Mouse (Mus musculus) intestine, embryonic 15.5 days (tissue): ENCODE data around the gene Ugt1a10. TPM values are rescaled to one million over a fixed set of nuclear protein-coding genes. Genes with fewer than 3 reads are reported as not detected.
"Not testable (repeated sequence)": the region's sequence is repeated elsewhere in the genome, so short reads cannot be mapped to it uniquely, and the experiment has no call there.

Source experiments
- ATAC-seq: fragments of 200-750 bp; cut with Nextera tagmentation; 2 replicates; pipeline ENCODE4 v1.8.0; 2017; ENCODE audit warnings: moderate TSS enrichment, moderate library complexity
- H3K27ac ChIP-seq: fragments of 300-500 bp; sonication (generic); 2 replicates; pipeline ENCODE4 v1.5.1; 2015; ENCODE audit warnings: mild to moderate bottlenecking, inconsistent platforms
- H3K27me3 ChIP-seq: fragments of 300-500 bp; sonication (generic); replicated peaks from 2 replicates; pipeline ENCODE4 v1.6.1; 2015; ENCODE audit warnings: inconsistent platforms
- H3K36me3 ChIP-seq: fragments of 300-500 bp; sonication (generic); 2 replicates; pipeline ENCODE4 v1.6.1; 2015; ENCODE audit warnings: inconsistent platforms
- H3K4me1 ChIP-seq: fragments of 300-500 bp; sonication (generic); replicated peaks from 2 replicates; pipeline ENCODE4 v1.6.1; 2015; ENCODE audit warnings: inconsistent platforms
- H3K4me2 ChIP-seq: fragments of 300-500 bp; sonication (generic); replicated peaks from 2 replicates; pipeline ENCODE4 v1.6.1; 2015; ENCODE audit warnings: mild to moderate bottlenecking, inconsistent platforms
- H3K4me3 ChIP-seq: fragments of 300-500 bp; sonication (generic); replicated peaks from 2 replicates; pipeline ENCODE4 v1.5.1; 2015; ENCODE audit warnings: inconsistent platforms
- H3K9ac ChIP-seq: fragments of 300-500 bp; sonication (generic); 2 replicates; pipeline ENCODE4 v1.6.1; 2015; ENCODE audit warnings: inconsistent platforms
- H3K9me3 ChIP-seq: fragments of 300-500 bp; sonication (generic); 2 replicates; pipeline ENCODE4 v1.6.1; 2016; ENCODE audit warnings: inconsistent platforms
- WGBS: fragments of 180-500 bp; shearing (Covaris S2); methylation state at CpG from one replicate; pipeline ENCODE4 v1.1.7; 2015; 5-methylcytosine and 5-hydroxymethylcytosine counted together
- polyA plus RNA-seq: library from polyadenylated mRNA; unstranded; fragments of >200 nt; fragmentation: Nextera tagmentation; extraction: Ambion mirVana; gene quantifications from 2 replicates; pipeline ENCODE4 v1.2.1, GENCODE M21; 2015

The Ugt1a10 gene
- polyA plus RNA-seq, 1 experiment from 2014 or later, result not detected

GRCm38 (mm10) chr1:88223011-88223515 is 167.9 kb downstream of the Ugt1a10 start:
- H3K27ac ChIP-seq, H3K4me2 ChIP-seq, H3K27me3 ChIP-seq, H3K9ac ChIP-seq, ATAC-seq, H3K4me1 ChIP-seq, H3K4me3 ChIP-seq, H3K36me3 ChIP-seq: not testable (repeated sequence)
- peaks cover 16% of the 10 kb centered on the region; the same call in 1 of the 2 replicates for H3K9me3 ChIP-seq

GRCm38 (mm10) chr1:88223591-88223990 is 168.4 kb downstream of the Ugt1a10 start:
- Histone ChIP-seq H3K4me3 (no peak overlapping the region), H3K27ac (no peak overlapping the region), H3K4me2 (no peak overlapping the region), H3K36me3 (no peaks in the 10 kb centered on the region), H3K9ac (no peak overlapping the region), H3K4me1 (no peaks in the 10 kb centered on the region), H3K27me3 (no peaks in the 10 kb centered on the region), H3K9me3 (peaks cover 16% of the 10 kb centered on the region; the same call in 1 of the 2 replicates)
- WGBS, result 59% methylated on average over 1 of the region's 1 CpGs
- no peak for ATAC-seq

DNA sequence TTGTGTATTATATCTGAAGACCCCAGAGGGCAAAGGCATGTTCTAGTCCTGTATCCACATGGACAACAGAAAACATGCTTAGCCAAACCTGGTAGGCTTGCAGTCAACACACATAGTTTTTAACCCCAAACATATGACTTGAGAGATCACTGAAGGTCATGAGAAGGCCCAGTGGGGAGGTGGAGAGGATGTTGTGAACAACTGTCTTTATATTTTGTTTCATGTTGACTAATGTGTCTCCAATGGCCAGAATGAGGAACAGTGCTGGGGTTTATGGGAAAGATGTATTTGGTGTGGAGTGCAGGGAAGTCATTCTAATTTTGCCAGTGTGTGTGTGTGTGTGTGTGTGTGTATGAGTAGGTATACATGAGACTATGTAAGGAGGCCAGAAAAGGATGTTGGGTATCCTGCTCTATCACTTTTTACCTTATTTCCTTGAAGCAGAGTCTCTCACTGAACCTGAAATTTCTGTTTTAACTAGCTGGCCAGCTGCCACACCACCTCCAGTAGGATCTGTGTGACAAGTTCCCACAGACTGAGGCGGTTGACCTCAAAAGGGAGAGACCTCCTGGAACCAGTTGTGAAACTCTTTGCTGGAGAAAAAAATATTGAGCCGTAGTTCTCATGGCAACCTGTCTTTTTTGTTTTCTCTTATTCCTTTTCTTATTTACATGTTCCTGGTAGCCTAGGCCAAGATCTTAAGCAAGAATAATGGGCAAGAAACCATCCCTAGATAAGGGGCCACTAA is 169.0 kb downstream of the Ugt1a10 start:
- WGBS, result 68% methylated on average over 2 of the region's 2 CpGs
- Histone ChIP-seq H3K9ac (no peak overlapping the region), H3K4me2 (no peak overlapping the region), H3K4me3 (no peak overlapping the region), H3K4me1 (no peaks in the 10 kb centered on the region), H3K9me3 (peaks cover 19% of the 10 kb centered on the region; the same call in 1 of the 2 replicates), H3K36me3 (no peaks in the 10 kb centered on the region), H3K27ac (no peak overlapping the region), H3K27me3 (no peaks in the 10 kb centered on the region)
- no peak for ATAC-seq

DNA sequence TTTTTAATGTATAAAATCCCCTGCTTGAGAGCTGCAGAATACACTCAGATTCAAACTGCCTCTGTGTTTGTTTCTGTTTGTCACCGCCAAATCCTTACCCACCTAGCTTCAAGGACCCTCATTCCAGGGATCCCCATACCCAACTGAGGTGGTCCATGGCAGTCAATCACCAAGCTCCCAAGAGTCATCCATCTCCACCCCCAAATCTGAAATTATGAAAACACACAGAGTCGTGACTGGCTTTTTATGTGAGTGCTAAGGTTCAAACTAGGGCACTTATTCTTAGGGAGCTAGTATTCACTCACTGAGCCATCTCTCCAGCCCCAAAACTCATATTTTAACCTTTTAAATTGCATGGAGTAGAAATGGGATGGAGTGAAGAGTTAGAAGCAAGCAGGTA is 170.1 kb downstream of the Ugt1a10 start:
- not testable (repeated sequence) for ATAC-seq, H3K9ac ChIP-seq, H3K4me2 ChIP-seq, H3K4me1 ChIP-seq, H3K27ac ChIP-seq, H3K27me3 ChIP-seq, H3K4me3 ChIP-seq, H3K36me3 ChIP-seq
- 39% methylated on average over 2 of the region's 2 CpGs for WGBS
- H3K9me3 ChIP-seq, result peaks cover 24% of the 10 kb centered on the region; the same call in 1 of the 2 replicates

GRCm38 (mm10) chr1:88225741-88226140 is 170.6 kb downstream of the Ugt1a10 start:
- H3K4me1 ChIP-seq, result no peaks in the 10 kb centered on the region
- H3K27me3 ChIP-seq, result no peaks in the 10 kb centered on the region
- H3K36me3 ChIP-seq, result no peaks in the 10 kb centered on the region
- H3K4me3 ChIP-seq, result no peak overlapping the region
- peaks cover 24% of the 10 kb centered on the region; the same call in 1 of the 2 replicates for H3K9me3 ChIP-seq
- H3K9ac ChIP-seq, result no peak overlapping the region
- H3K27ac ChIP-seq, result no peak overlapping the region
- no peak for ATAC-seq
- no peak overlapping the region for H3K4me2 ChIP-seq

- Histone ChIP-seq H3K4me3 (no peak within 1 kb of the TSS), H3K9me3 (peaks cover 26% of the 10 kb centered on the region; the same call in 1 of the 2 replicates), H3K4me1 (no peaks in the 10 kb centered on the region), H3K4me2 (no peak within 1 kb of the TSS), H3K27me3 (no peaks in the 10 kb centered on the region), H3K27ac (no peak within 1 kb of the TSS), H3K36me3 (no peaks in the 10 kb centered on the region), H3K9ac (no peak within 1 kb of the TSS)
- no peak for ATAC-seq
- WGBS, result 54% methylated on average over 5 of the region's 5 CpGs
These were observed 171.6 kb downstream of the Ugt1a10 start, which contains the start of gene Mroh2a for GRCm38 (mm10) chr1:88226670-88227379. TSS of gene Mroh2a (plus strand) at chr1:88226986.

DNA sequence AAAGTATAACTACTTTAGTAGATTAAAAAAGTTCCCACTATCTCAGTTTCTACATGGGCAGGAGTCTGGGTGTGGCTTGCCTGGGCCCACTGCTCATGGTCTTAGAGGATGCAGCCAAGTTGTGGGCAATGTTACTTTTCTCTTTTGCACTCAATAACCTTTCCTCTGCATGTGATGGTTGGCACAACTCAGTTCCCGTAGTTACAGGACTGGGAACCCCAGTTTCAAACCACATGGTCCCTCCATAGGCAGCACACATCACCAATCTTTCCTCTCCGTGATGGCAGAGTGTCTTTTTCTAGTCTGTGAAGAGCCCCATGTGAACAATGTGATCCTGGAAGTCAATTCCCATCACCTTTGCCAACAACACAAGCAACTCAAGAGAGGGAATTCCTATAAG is 172.3 kb downstream of the Ugt1a10 start:
- H3K36me3 ChIP-seq, result no peaks in the 10 kb centered on the region
- H3K9ac ChIP-seq, result no peak overlapping the region
- H3K9me3 ChIP-seq, result peaks cover 28% of the 10 kb centered on the region; the same call in 1 of the 2 replicates
- H3K4me1 ChIP-seq, result no peaks in the 10 kb centered on the region
- no peak overlapping the region for H3K4me2 ChIP-seq
- 60% methylated on average over 2 of the region's 2 CpGs for WGBS
- no peaks in the 10 kb centered on the region for H3K27me3 ChIP-seq
- no peak overlapping the region for H3K4me3 ChIP-seq
- ATAC-seq, result no peak
- H3K27ac ChIP-seq, result no peak overlapping the region

GRCm38 (mm10) chr1:88228121-88228520 is 172.9 kb downstream of the Ugt1a10 start:
- WGBS, result 71% methylated on average over 7 of the region's 7 CpGs
- H3K9ac ChIP-seq, result no peak overlapping the region
- no peak overlapping the region for H3K27ac ChIP-seq
- no peaks in the 10 kb centered on the region for H3K4me1 ChIP-seq
- ATAC-seq, result no peak
- H3K27me3 ChIP-seq, result no peaks in the 10 kb centered on the region
- H3K4me2 ChIP-seq, result no peak overlapping the region
- no peaks in the 10 kb centered on the region for H3K36me3 ChIP-seq
- peaks cover 34% of the 10 kb centered on the region; the same call in 1 of the 2 replicates for H3K9me3 ChIP-seq
- no peak overlapping the region for H3K4me3 ChIP-seq

DNA sequence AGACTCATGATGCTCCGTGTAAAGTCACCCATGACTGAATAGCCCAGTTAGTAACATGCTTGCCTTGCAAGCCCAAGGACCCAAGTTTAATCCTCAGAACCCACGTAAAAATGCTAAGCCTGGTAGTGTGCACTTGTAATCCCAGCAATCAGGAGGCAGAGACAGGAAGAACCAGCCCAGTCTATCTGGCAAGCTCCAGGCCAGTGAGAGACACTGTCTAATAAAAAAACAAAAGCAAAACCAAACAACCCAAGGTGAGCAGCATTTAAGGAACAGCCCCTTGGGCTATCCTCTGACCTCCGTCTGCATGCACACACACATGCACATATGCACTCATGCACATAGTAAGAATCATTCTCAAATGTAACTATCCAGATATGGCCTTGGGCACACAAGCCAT is 174.4 kb downstream of the Ugt1a10 start:
- Histone ChIP-seq H3K4me2 (no peak overlapping the region), H3K27ac (no peak overlapping the region), H3K9me3 (peaks cover 38% of the 10 kb centered on the region; the same call in 1 of the 2 replicates), H3K9ac (no peak overlapping the region), H3K4me1 (no peaks in the 10 kb centered on the region), H3K36me3 (no peaks in the 10 kb centered on the region), H3K27me3 (no peaks in the 10 kb centered on the region), H3K4me3 (no peak overlapping the region)
- WGBS, result 77% methylated on average over 3 of the region's 3 CpGs
- ATAC-seq, result no peak

GRCm38 (mm10) chr1:88229986-88230385 is 174.8 kb downstream of the Ugt1a10 start:
- no peak overlapping the region for H3K9ac ChIP-seq
- no peaks in the 10 kb centered on the region for H3K27me3 ChIP-seq
- no peak overlapping the region for H3K4me2 ChIP-seq
- no peaks in the 10 kb centered on the region for H3K36me3 ChIP-seq
- no peak for ATAC-seq
- H3K9me3 ChIP-seq, result peaks cover 42% of the 10 kb centered on the region
- H3K27ac ChIP-seq, result no peak overlapping the region
- H3K4me1 ChIP-seq, result no peaks in the 10 kb centered on the region
- H3K4me3 ChIP-seq, result no peak overlapping the region
- WGBS, result 85% methylated on average over 5 of the region's 5 CpGs

DNA sequence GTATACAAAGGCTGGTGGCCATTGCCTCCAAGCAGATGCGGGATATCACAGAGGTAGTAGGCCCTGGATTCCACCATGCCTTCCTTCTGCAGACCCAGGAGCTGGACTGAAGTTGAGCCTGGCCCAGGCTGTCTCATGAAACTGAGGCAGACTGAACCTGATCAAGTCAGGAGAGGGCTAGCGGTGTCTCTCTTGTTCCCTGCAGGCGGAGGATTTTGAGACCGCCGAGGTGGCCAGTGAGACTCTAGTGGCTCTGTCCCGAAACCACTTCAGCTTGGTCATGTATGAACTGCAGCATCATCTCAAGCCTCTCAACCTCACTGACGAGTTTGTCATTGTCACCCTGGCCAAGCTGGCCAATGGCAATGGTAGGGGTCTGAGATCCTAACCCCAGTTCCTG is 175.2 kb downstream of the Ugt1a10 start:
- Histone ChIP-seq H3K9me3 (peaks cover 45% of the 10 kb centered on the region), H3K4me1 (no peaks in the 10 kb centered on the region), H3K4me2 (no peak overlapping the region), H3K9ac (no peak overlapping the region), H3K4me3 (no peak overlapping the region), H3K27ac (no peak overlapping the region), H3K36me3 (no peaks in the 10 kb centered on the region), H3K27me3 (no peaks in the 10 kb centered on the region)
- no peak for ATAC-seq
- WGBS, result 72% methylated on average over 7 of the region's 7 CpGs

DNA sequence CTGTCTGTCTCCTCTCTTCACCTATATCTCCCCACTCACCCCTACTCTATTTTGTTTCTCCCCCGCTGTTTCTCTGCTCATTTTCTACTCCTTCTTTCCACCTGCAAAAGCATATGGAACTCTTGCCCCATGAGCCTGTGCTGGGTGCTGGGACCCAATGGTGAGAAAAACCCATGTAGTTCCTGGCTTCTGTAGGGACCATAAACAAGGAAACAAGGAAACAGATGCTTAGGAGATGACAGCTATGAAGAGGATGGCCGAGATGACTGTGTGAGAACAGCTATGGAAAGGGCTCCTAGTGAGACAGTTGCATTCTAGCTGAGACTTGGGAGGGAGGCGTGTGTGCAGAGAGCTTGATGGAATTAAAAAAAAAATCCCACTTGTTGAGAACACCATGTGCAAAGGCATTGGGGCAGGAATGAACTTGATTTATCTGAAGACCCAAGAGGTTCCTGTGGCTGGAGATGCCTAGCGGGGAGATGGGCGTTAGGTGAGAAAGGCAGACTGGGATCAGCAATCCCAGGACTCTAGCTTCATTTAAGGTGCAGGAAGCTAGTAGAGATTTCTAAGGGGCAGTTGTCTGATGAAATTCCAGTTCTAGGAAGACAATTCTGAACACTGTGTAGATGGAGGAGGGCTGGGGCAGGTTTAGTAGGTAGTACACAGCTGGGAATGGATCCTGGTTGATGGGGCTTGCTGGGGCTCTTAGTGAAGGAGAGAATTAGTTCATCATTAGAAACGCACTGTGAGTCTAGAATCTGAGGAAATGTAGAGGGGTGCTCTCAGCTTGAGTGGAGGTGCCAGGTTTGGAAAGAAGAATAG is 176.0 kb downstream of the Ugt1a10 start:
- whole genome bisulfite sequencing, result 77% methylated on average over 6 of the region's 6 CpGs
- ATAC-seq, result no peak
- no peaks in the 10 kb centered on the region for H3K27me3 ChIP-seq
- no peak overlapping the region for H3K27ac ChIP-seq
- H3K4me1 ChIP-seq, result no peaks in the 10 kb centered on the region
- H3K9ac ChIP-seq, result no peak overlapping the region
- H3K36me3 ChIP-seq, result no peaks in the 10 kb centered on the region
- no peak overlapping the region for H3K4me2 ChIP-seq
- no peak overlapping the region for H3K4me3 ChIP-seq
- H3K9me3 ChIP-seq, result peaks cover 43% of the 10 kb centered on the region
